Mouse (Mus musculus): ENCODE data around the gene Ss18l1. TPM values are rescaled to one million over a fixed set of nuclear protein-coding genes. Genes with fewer than 3 reads are reported as not detected.

Gene Ss18l1
- polyA plus RNA-seq, 1 experiment, result 0.54 TPM

GRCm38 (mm10) chr2:180017632-180018031 is 24.7 kb upstream of the Ss18l1 start:
- H3K4me1 ChIP-seq, result peaks cover 35% of the 10 kb centered on the region
- no peaks in the 10 kb centered on the region for H3K36me3 ChIP-seq (replicated peaks; ENCODE audit: low read length)
- peaks cover 70% of the 10 kb centered on the region for H3K27me3 ChIP-seq (replicated peaks)
- TF ChIP-seq GATA1 (IDR thresholded peaks at IDR 0.05; ENCODE audit: borderline replicate concordance, low read length) (no peak), FLI1 (IDR thresholded peaks at IDR 0.05; ENCODE audit: low read length) (no peak)
- H3K9me3 ChIP-seq, result no peaks in the 10 kb centered on the region
- no peak overlapping the region for H3K4me3 ChIP-seq (replicated peaks)

- Histone ChIP-seq H3K27me3 (replicated peaks) (peaks cover 75% of the 10 kb centered on the region), H3K9me3 (no peaks in the 10 kb centered on the region), H3K4me1 (peaks cover 45% of the 10 kb centered on the region), H3K4me3 (replicated peaks) (no peak overlapping the region), H3K36me3 (replicated peaks; ENCODE audit: low read length) (no peaks in the 10 kb centered on the region)
- no peak for TF ChIP-seq GATA1 (IDR thresholded peaks at IDR 0.05; ENCODE audit: borderline replicate concordance, low read length)
- TF ChIP-seq FLI1 (IDR thresholded peaks at IDR 0.05; ENCODE audit: low read length), result no peak
These were observed 23.7 kb upstream of the Ss18l1 start for GRCm38 (mm10) chr2:180018573-180018972.

GRCm38 (mm10) chr2:180020091-180020661 is 22.1 kb upstream of the Ss18l1 start:
- no peaks in the 10 kb centered on the region for H3K36me3 ChIP-seq (replicated peaks; ENCODE audit: low read length)
- H3K9me3 ChIP-seq, result no peaks in the 10 kb centered on the region
- peaks cover 41% of the 10 kb centered on the region for H3K4me1 ChIP-seq
- H3K27me3 ChIP-seq (replicated peaks), result peaks cover 62% of the 10 kb centered on the region
- H3K4me3 ChIP-seq (replicated peaks), result no peak overlapping the region
- TF ChIP-seq GATA1 (IDR thresholded peaks at IDR 0.05; ENCODE audit: borderline replicate concordance, low read length), result no peak
- no peak for TF ChIP-seq FLI1 (IDR thresholded peaks at IDR 0.05; ENCODE audit: low read length)

GRCm38 (mm10) chr2:180020919-180021318 is 21.4 kb upstream of the Ss18l1 start:
- Histone ChIP-seq H3K4me1 (peaks cover 47% of the 10 kb centered on the region), H3K4me3 (replicated peaks) (no peak overlapping the region), H3K9me3 (no peaks in the 10 kb centered on the region), H3K36me3 (replicated peaks; ENCODE audit: low read length) (no peaks in the 10 kb centered on the region), H3K27me3 (replicated peaks) (peaks cover 56% of the 10 kb centered on the region)
- TF ChIP-seq FLI1 (IDR thresholded peaks at IDR 0.05; ENCODE audit: low read length) (no peak), GATA1 (IDR thresholded peaks at IDR 0.05; ENCODE audit: borderline replicate concordance, low read length) (no peak)

GRCm38 (mm10) chr2:180022751-180023150 is 19.6 kb upstream of the Ss18l1 start:
- no peak for TF ChIP-seq FLI1 (IDR thresholded peaks at IDR 0.05; ENCODE audit: low read length)
- no peak for TF ChIP-seq GATA1 (IDR thresholded peaks at IDR 0.05; ENCODE audit: borderline replicate concordance, low read length)
- H3K27me3 ChIP-seq (replicated peaks), result peaks cover 48% of the 10 kb centered on the region
- H3K36me3 ChIP-seq (replicated peaks; ENCODE audit: low read length), result peaks cover 15% of the 10 kb centered on the region
- H3K9me3 ChIP-seq, result no peaks in the 10 kb centered on the region
- peaks cover 57% of the 10 kb centered on the region for H3K4me1 ChIP-seq
- peak overlapping the region; percentile 18 for H3K4me3 ChIP-seq (replicated peaks)

- Histone ChIP-seq H3K4me3 (replicated peaks) (peak within 1 kb of the TSS; percentile 98), H3K36me3 (replicated peaks; ENCODE audit: low read length) (peaks cover 33% of the 10 kb centered on the region), H3K4me1 (peaks cover 65% of the 10 kb centered on the region), H3K27me3 (replicated peaks) (peaks cover 32% of the 10 kb centered on the region), H3K9me3 (no peaks in the 10 kb centered on the region)
- TF ChIP-seq FLI1 (IDR thresholded peaks at IDR 0.05; ENCODE audit: low read length) (peak; percentile 19; the same call in 1 of the 2 replicates), GATA1 (IDR thresholded peaks at IDR 0.05; ENCODE audit: borderline replicate concordance, low read length) (no peak)
These were observed 17.8 kb upstream of the Ss18l1 start, which contains the start of gene Lsm14b for GRCm38 (mm10) chr2:180024401-180025098. Gene Lsm14b, plus strand, starts transcription at chr2:180024987.

GRCm38 (mm10) chr2:180025135-180025860 is 17.0 kb upstream of the Ss18l1 start:
- Histone ChIP-seq H3K9me3 (no peaks in the 10 kb centered on the region), H3K4me1 (peaks cover 66% of the 10 kb centered on the region), H3K27me3 (replicated peaks) (peaks cover 24% of the 10 kb centered on the region), H3K36me3 (replicated peaks; ENCODE audit: low read length) (peaks cover 40% of the 10 kb centered on the region), H3K4me3 (replicated peaks) (peak overlapping the region; percentile 98)
- TF ChIP-seq GATA1 (IDR thresholded peaks at IDR 0.05; ENCODE audit: borderline replicate concordance, low read length), result no peak
- no peak for TF ChIP-seq FLI1 (IDR thresholded peaks at IDR 0.05; ENCODE audit: low read length)

- peaks cover 19% of the 10 kb centered on the region for H3K27me3 ChIP-seq (replicated peaks)
- peak overlapping the region; percentile 98 for H3K4me3 ChIP-seq (replicated peaks)
- no peaks in the 10 kb centered on the region for H3K9me3 ChIP-seq
- H3K4me1 ChIP-seq, result peaks cover 70% of the 10 kb centered on the region
- TF ChIP-seq GATA1 (IDR thresholded peaks at IDR 0.05; ENCODE audit: borderline replicate concordance, low read length) (no peak), FLI1 (IDR thresholded peaks at IDR 0.05; ENCODE audit: low read length) (no peak)
- peaks cover 45% of the 10 kb centered on the region for H3K36me3 ChIP-seq (replicated peaks; ENCODE audit: low read length)
These were observed 16.5 kb upstream of the Ss18l1 start for GRCm38 (mm10) chr2:180025861-180026200.

GRCm38 (mm10) chr2:180027768-180028167 is 14.5 kb upstream of the Ss18l1 start:
- Histone ChIP-seq H3K27me3 (replicated peaks) (peaks cover 4% of the 10 kb centered on the region), H3K4me1 (peaks cover 73% of the 10 kb centered on the region), H3K36me3 (replicated peaks; ENCODE audit: low read length) (peaks cover 65% of the 10 kb centered on the region), H3K4me3 (replicated peaks) (peak overlapping the region; percentile 80), H3K9me3 (no peaks in the 10 kb centered on the region)
- TF ChIP-seq GATA1 (IDR thresholded peaks at IDR 0.05; ENCODE audit: borderline replicate concordance, low read length) (no peak), FLI1 (IDR thresholded peaks at IDR 0.05; ENCODE audit: low read length) (no peak)

GRCm38 (mm10) chr2:180031270-180031669 is 11.0 kb upstream of the Ss18l1 start:
- Histone ChIP-seq H3K4me3 (replicated peaks) (no peak overlapping the region), H3K27me3 (replicated peaks) (no peaks in the 10 kb centered on the region), H3K4me1 (peaks cover 80% of the 10 kb centered on the region), H3K36me3 (replicated peaks; ENCODE audit: low read length) (peaks cover 99% of the 10 kb centered on the region), H3K9me3 (no peaks in the 10 kb centered on the region)
- TF ChIP-seq GATA1 (IDR thresholded peaks at IDR 0.05; ENCODE audit: borderline replicate concordance, low read length) (no peak), FLI1 (IDR thresholded peaks at IDR 0.05; ENCODE audit: low read length) (no peak)

All from megakaryocyte, embryonic 14.5 days (primary cell).